14 mouse cellular contexts compared by ENCODE assay signal in the genomic region with DNA sequence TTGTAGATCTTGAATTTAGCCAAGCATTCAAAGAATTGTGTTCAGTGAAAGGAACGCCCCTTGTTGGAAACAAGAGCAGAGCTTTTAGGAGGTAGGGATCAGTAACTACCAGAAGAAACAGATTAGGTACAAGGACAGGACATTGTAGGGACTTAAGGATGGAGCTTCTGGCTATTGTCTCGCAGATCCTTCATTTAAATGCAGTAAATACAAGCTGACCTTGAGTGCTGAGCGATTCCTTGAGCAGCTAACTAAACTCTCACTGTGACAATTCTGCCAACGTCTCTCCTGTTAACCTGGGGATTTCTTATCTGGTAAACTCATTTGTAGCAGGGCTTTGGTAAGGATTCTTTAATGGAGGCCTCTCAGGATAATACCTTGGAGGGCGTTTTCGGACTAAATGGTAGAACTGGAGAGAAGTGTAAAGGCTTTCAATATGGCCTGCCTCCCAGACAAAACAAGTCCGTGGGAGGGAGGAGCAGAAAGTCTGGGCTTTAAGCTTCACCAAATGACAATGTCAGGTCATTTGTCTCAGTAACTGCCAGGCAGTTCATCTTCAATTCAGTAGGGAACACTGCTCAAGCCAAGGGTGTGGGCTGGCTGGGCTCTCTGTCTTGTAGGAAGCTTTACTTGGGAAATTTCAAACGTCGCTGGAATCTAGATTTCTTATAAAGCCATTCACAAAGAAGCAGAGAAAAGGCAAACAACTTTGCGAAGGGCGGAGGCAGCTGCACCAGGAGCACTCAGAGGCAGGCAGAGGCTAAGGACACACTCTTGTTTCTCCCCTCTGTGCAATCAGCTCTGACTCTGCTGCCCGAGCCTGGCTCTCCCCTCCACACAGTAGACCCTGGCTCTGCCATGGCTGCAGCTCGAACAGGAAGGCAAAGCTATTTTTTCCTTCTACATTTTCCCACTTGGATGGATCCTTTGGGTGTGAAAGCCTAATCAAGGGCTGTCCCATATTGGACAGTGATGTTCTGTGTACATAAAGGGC.
A peak's percentile ranks its signal among the peaks of the same experiment; 100 is the strongest.
DNase-seq lines count a peak whose midpoint lies in the region; ATAC-seq lines count a peak whose summit lies in the region.
"Had no signal": no experiment of that assay in that cellular context is flagged by ENCODE, and none has a peak within 500 bp of the region (broad histone marks: within the 10 kb centered on the region; RNA-seq: fewer than 3 reads in every experiment).

No protein-coding gene starts in this region.

- H3K9me3 ChIP-seq in forebrain, embryonic 10.5 days, result peaks cover 3% of the 10 kb centered on the region; the same call in 1 of the 2 replicates
- no peaks in the 10 kb centered on the region for H3K9me3 ChIP-seq in forebrain, embryonic 11.5 days (ENCODE audit: control insufficient read depth, low read length)
- no peaks in the 10 kb centered on the region for H3K9me3 ChIP-seq in hindbrain, embryonic 11.5 days (ENCODE audit: control insufficient read depth, low read length)
- H3K9me3 ChIP-seq in midbrain, embryonic 15.5 days, result no peaks in the 10 kb centered on the region
- H3K9me3 ChIP-seq: heart, embryonic 15.5 days had no signal

- DNase-seq in forebrain, embryonic 10.5 days (ENCODE audit: extremely low spot score, low spot score), result no peak
- no peak for DNase-seq in forebrain, embryonic 11.5 days (ENCODE audit: low spot score)
- DNase-seq in brain, adult 2 months (ENCODE audit: low read depth, low spot score), result peak; percentile 59
- peak; percentile 44 for DNase-seq in hindbrain, embryonic 11.5 days (ENCODE audit: low spot score)
- no peak for DNase-seq in cerebellum, postnatal 10 days
- DNase-seq in right cerebral cortex, adult 2 months (ENCODE audit: low spot score in 2 of 2), result no peak
- DNase-seq in heart, adult 8-10 months (ENCODE audit: low spot score), result no peak
- DNase-seq: adrenal gland, adult 2 months; kidney, adult 2 months; lung, postnatal 10 days; right cerebral cortex, postnatal 14 days had no signal

- H3K27me3 ChIP-seq in forebrain, embryonic 10.5 days (ENCODE audit: poor library complexity, severe bottlenecking), result no peaks in the 10 kb centered on the region
- no peaks in the 10 kb centered on the region for H3K27me3 ChIP-seq in forebrain, embryonic 11.5 days (ENCODE audit: control insufficient read depth, insufficient read depth, low read length)
- H3K27me3 ChIP-seq in hindbrain, embryonic 11.5 days (ENCODE audit: control insufficient read depth, insufficient read depth, low read length), result no peaks in the 10 kb centered on the region
- no peaks in the 10 kb centered on the region for H3K27me3 ChIP-seq in midbrain, embryonic 15.5 days (replicated peaks)
- H3K27me3 ChIP-seq: heart, embryonic 15.5 days had no signal

- H3K27ac ChIP-seq in forebrain, embryonic 10.5 days, result peak overlapping the region; percentile 71
- no peak overlapping the region for H3K27ac ChIP-seq in forebrain, embryonic 11.5 days (ENCODE audit: low read depth, low read length)
- H3K27ac ChIP-seq in hindbrain, embryonic 11.5 days (ENCODE audit: low read depth, low read length), result peak overlapping the region; percentile 70
- H3K27ac ChIP-seq in midbrain, embryonic 15.5 days, result peak overlapping the region; percentile 54
- H3K27ac ChIP-seq: heart, embryonic 15.5 days had no signal

- no peak overlapping the region for H3K4me2 ChIP-seq in forebrain, embryonic 11.5 days (ENCODE audit: low read depth, low read length, severe bottlenecking)
- no peak overlapping the region for H3K4me2 ChIP-seq in hindbrain, embryonic 11.5 days (replicated peaks; ENCODE audit: low read depth, low read length)
- no peak overlapping the region for H3K4me2 ChIP-seq in midbrain, embryonic 15.5 days
- H3K4me2 ChIP-seq: heart, embryonic 15.5 days had no signal

- no peaks in the 10 kb centered on the region; the same call in 1 of the 2 replicates for H3K36me3 ChIP-seq in forebrain, embryonic 10.5 days (replicated peaks)
- H3K36me3 ChIP-seq in forebrain, embryonic 11.5 days (ENCODE audit: control insufficient read depth, insufficient read depth, low read length), result no peaks in the 10 kb centered on the region
- H3K36me3 ChIP-seq in hindbrain, embryonic 11.5 days (ENCODE audit: control insufficient read depth, insufficient read depth, low read length), result no peaks in the 10 kb centered on the region
- peaks cover under 1% of the 10 kb centered on the region; the same call in 1 of the 2 replicates for H3K36me3 ChIP-seq in midbrain, embryonic 15.5 days (replicated peaks)
- H3K36me3 ChIP-seq: heart, embryonic 15.5 days had no signal

- 45% methylated on average over 13 of the region's 13 CpGs for WGBS in forebrain, embryonic 10.5 days
- WGBS in forebrain, embryonic 11.5 days, result 34% methylated on average over 13 of the region's 13 CpGs
- WGBS in hindbrain, embryonic 11.5 days, result 35% methylated on average over 13 of the region's 13 CpGs
- 29% methylated on average over 13 of the region's 13 CpGs for WGBS in midbrain, embryonic 15.5 days

- no peak overlapping the region; the same call in 1 of the 2 replicates for H3K9ac ChIP-seq in forebrain, embryonic 11.5 days (ENCODE audit: low read length)
- H3K9ac ChIP-seq in hindbrain, embryonic 11.5 days (ENCODE audit: low read depth, low read length), result no peak overlapping the region; the same call in 1 of the 2 replicates
- H3K9ac ChIP-seq in midbrain, embryonic 15.5 days, result no peak overlapping the region
- H3K9ac ChIP-seq: heart, embryonic 15.5 days had no signal

- ATAC-seq in forebrain, embryonic 11.5 days (replicated peaks; ENCODE audit: low FRiP score), result no peak
- peak; percentile 78 for ATAC-seq in hindbrain, embryonic 11.5 days (ENCODE audit: low FRiP score)
- peak; percentile 24; the same call in 1 of the 2 replicates for ATAC-seq in midbrain, embryonic 15.5 days (replicated peaks)

- peaks cover 37% of the 10 kb centered on the region for H3K4me1 ChIP-seq in forebrain, embryonic 10.5 days
- H3K4me1 ChIP-seq in forebrain, embryonic 11.5 days (replicated peaks; ENCODE audit: control insufficient read depth, insufficient read depth, low read length), result peaks cover 11% of the 10 kb centered on the region
- peaks cover 8% of the 10 kb centered on the region for H3K4me1 ChIP-seq in hindbrain, embryonic 11.5 days (replicated peaks; ENCODE audit: control insufficient read depth, insufficient read depth, low read length)
- peaks cover 39% of the 10 kb centered on the region for H3K4me1 ChIP-seq in midbrain, embryonic 15.5 days
- H3K4me1 ChIP-seq: heart, embryonic 15.5 days had no signal

- H3K4me3 ChIP-seq in forebrain, embryonic 10.5 days, result no peak overlapping the region
- H3K4me3 ChIP-seq in forebrain, embryonic 11.5 days (ENCODE audit: low read depth, low read length), result no peak overlapping the region
- no peak overlapping the region for H3K4me3 ChIP-seq in hindbrain, embryonic 11.5 days (ENCODE audit: low read depth, low read length)
- H3K4me3 ChIP-seq in midbrain, embryonic 15.5 days, result no peak overlapping the region
- H3K4me3 ChIP-seq: heart, embryonic 15.5 days; myocyte had no signal

Comparison
In these comparisons a context has a peak if more than half of its experiments do, and no peak if none do; other contexts are left out.
1. DNase-seq: peak in brain, adult 2 months (single experiment) and hindbrain, embryonic 11.5 days (single experiment); none in forebrain, embryonic 10.5 days (single experiment), forebrain, embryonic 11.5 days (single experiment), cerebellum, postnatal 10 days (0 of 2), right cerebral cortex, adult 2 months (0 of 2) and heart, adult 8-10 months (single experiment).